18 mouse cellular contexts compared by ENCODE assay signal in the genomic region with DNA sequence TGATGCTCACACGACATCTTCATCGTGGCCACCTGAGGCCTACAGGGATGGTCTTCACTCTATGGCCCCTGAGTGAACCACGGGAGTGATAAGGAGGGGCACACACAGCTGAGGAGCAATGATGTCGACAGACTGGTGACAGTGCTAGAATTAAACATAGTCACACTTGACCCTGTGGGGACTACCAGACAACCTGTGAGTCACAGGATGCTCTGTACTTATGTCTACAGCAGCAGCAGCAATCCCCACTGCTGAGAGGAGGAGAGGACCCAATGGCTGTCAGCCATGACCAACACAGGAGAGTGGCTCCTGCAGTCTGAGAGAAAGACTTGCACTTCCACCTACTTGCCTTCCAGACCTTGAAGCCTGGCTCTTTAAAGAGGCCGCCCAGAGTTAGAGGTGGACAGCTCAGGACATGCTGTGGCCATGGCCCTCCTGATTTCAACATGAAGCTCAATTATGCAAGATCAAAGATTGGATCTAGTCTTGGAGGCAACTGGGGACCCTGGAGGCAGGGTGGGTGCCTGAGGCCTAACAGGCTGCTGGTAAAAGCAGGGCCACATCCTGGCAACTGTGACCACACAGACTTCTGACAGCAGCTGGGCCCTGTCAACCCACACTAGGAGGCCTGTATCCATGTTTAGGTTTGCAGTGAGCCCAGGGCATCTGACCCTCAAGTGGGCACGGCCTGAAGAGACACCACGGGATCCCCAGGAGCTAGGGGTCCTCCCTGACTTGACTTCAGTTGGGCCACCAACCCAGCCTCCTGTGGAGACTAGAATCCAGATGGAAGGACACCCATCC. TPM values are rescaled to one million over a fixed set of nuclear protein-coding genes. Genes with fewer than 3 reads are reported as not detected.
A peak's percentile ranks its signal among the peaks of the same experiment; 100 is the strongest.
DNase-seq lines count a peak whose midpoint lies in the region; ATAC-seq and TF ChIP-seq lines count a peak whose summit lies in the region.
"Had no signal": no experiment of that assay in that cellular context is flagged by ENCODE, and none has a peak within 500 bp of the region (broad histone marks: within the 10 kb centered on the region; RNA-seq: fewer than 3 reads in every experiment).

No protein-coding gene starts in this region.

- H3K4me3 ChIP-seq in heart, embryonic 10.5 days: no peak overlapping the region
- no peak overlapping the region for H3K4me3 ChIP-seq in heart, adult 2 months
- no peak overlapping the region for H3K4me3 ChIP-seq in kidney, postnatal 0 days (replicated peaks; ENCODE audit: low read depth, low read length)
- H3K4me3 ChIP-seq: forebrain, embryonic 15.5 days; hindbrain, embryonic 12.5 days; limb, embryonic 13.5 days; liver, embryonic 15.5 days; midbrain, embryonic 12.5 days had no signal

- 67% methylated on average over 7 of the region's 7 CpGs for WGBS in heart, embryonic 10.5 days
- WGBS in heart, adult 2 months: 84% methylated on average over 7 of the region's 7 CpGs
- 79% methylated on average over 7 of the region's 7 CpGs for WGBS in kidney, postnatal 0 days

- no peaks in the 10 kb centered on the region for H3K27me3 ChIP-seq in heart, embryonic 10.5 days (ENCODE audit: insufficient read depth, poor library complexity, severe bottlenecking)
- no peaks in the 10 kb centered on the region for H3K27me3 ChIP-seq in heart, adult 2 months (ENCODE audit: control insufficient read depth, insufficient read depth, low read length)
- no peaks in the 10 kb centered on the region for H3K27me3 ChIP-seq in kidney, postnatal 0 days (ENCODE audit: insufficient read depth, low read length)
- H3K27me3 ChIP-seq: forebrain, embryonic 15.5 days had no signal

- no peak for ATAC-seq in kidney, postnatal 0 days (replicated peaks; ENCODE audit: low FRiP score, low read depth)
- peak; percentile 54 for ATAC-seq in megakaryocyte, adult 5-6 weeks (ENCODE audit: poor library complexity, severe bottlenecking)
- ATAC-seq: forebrain, embryonic 15.5 days had no signal

- H3K36me3 ChIP-seq in heart, embryonic 10.5 days: no peaks in the 10 kb centered on the region
- no peaks in the 10 kb centered on the region for H3K36me3 ChIP-seq in heart, adult 2 months (ENCODE audit: control insufficient read depth, insufficient read depth, low read length)
- no peaks in the 10 kb centered on the region for H3K36me3 ChIP-seq in kidney, postnatal 0 days (ENCODE audit: insufficient read depth, low read length)
- H3K36me3 ChIP-seq: forebrain, embryonic 15.5 days; hindbrain, embryonic 12.5 days; limb, embryonic 13.5 days; liver, embryonic 15.5 days; midbrain, embryonic 12.5 days had no signal

- H3K27ac ChIP-seq in heart, embryonic 10.5 days: peak overlapping the region; percentile 80
- H3K27ac ChIP-seq in heart, adult 2 months: no peak overlapping the region
- 0 out of 2 replicates have a peak overlapping the region, but pooled peaks have one; percentile 3 for H3K27ac ChIP-seq in kidney, postnatal 0 days
- H3K27ac ChIP-seq: forebrain, embryonic 15.5 days; hindbrain, embryonic 12.5 days; liver, embryonic 15.5 days; midbrain, embryonic 12.5 days had no signal

- no peak overlapping the region for H3K9ac ChIP-seq in heart, adult 2 months (ENCODE audit: low read depth, low read length)
- H3K9ac ChIP-seq in kidney, postnatal 0 days (ENCODE audit: low read depth, low read length): no peak overlapping the region
- H3K9ac ChIP-seq: forebrain, embryonic 15.5 days; hindbrain, embryonic 12.5 days; limb, embryonic 13.5 days; liver, embryonic 15.5 days; midbrain, embryonic 12.5 days had no signal

- TF ChIP-seq CTCF in heart, adult 2 months (IDR thresholded peaks at IDR 0.05): no peak
- no peak for TF ChIP-seq CTCF in kidney, postnatal 0 days (IDR thresholded peaks at IDR 0.05; ENCODE audit: low read depth)

- no peak for DNase-seq in heart, embryonic 10.5 days (ENCODE audit: low spot score)
- no peak for DNase-seq in heart, adult 2 months
- no peak for DNase-seq in kidney, postnatal 0 days (ENCODE audit: low spot score)
- no peak for DNase-seq in kidney, adult 11 months
- DNase-seq in 416B (ENCODE audit: low read depth): peak; percentile 86
- no peak for DNase-seq in thymus, postnatal 25 days
- DNase-seq: adrenal gland, postnatal 10 days; cerebellum, adult 9-11 months; thymus, postnatal 36 days had no signal

- H3K4me1 ChIP-seq in heart, embryonic 10.5 days: peaks cover 74% of the 10 kb centered on the region
- H3K4me1 ChIP-seq in heart, adult 2 months (ENCODE audit: control insufficient read depth, insufficient read depth, low read length): peaks cover 3% of the 10 kb centered on the region
- peaks cover 16% of the 10 kb centered on the region for H3K4me1 ChIP-seq in kidney, postnatal 0 days (replicated peaks; ENCODE audit: insufficient read depth, low read length)

- no peak for TF ChIP-seq POLR2A in heart, adult 2 months (IDR thresholded peaks at IDR 0.05; ENCODE audit: insufficient read depth, low read depth, low read length)

- intact Hi-C loops in heart, adult 2 months (cut with DNase I): no loop called here

- H3K4me2 ChIP-seq in kidney, postnatal 0 days (ENCODE audit: low read length): no peak overlapping the region
- H3K4me2 ChIP-seq: forebrain, embryonic 15.5 days; hindbrain, embryonic 12.5 days; limb, embryonic 13.5 days; liver, embryonic 15.5 days; midbrain, embryonic 12.5 days had no signal

- H3K79me2 ChIP-seq in heart, adult 2 months (replicated peaks; ENCODE audit: control insufficient read depth, insufficient read depth, low read length): no peaks in the 10 kb centered on the region

- H3K9me3 ChIP-seq in heart, embryonic 10.5 days: no peaks in the 10 kb centered on the region
- H3K9me3 ChIP-seq in kidney, postnatal 0 days (replicated peaks; ENCODE audit: low read length): no peaks in the 10 kb centered on the region
- H3K9me3 ChIP-seq: forebrain, embryonic 15.5 days; hindbrain, embryonic 12.5 days; limb, embryonic 13.5 days; liver, embryonic 15.5 days; midbrain, embryonic 12.5 days had no signal

- no peak for TF ChIP-seq EP300 in heart, adult 2 months (IDR thresholded peaks at IDR 0.05; ENCODE audit: insufficient read depth, low read depth, low read length)

RNA-seq across cellular contexts. Expression of a gene that starts 7.6 kb away (rescaled TPM):
- polyA plus RNA-seq in heart, embryonic 10.5 days (2016; fragmentation: Nextera tagmentation; extraction: Ambion mirVana): 23.6 and 30.8 TPM in 2 replicates
- total RNA-seq in heart, adult 2 months (2021): 100 to 1,000 TPM in 1 of 2 experiments, 10 to 100 TPM in 1; 66.3 to 104 TPM
- 83.6 and 109 TPM in 2 replicates for polyA plus RNA-seq in heart, adult 2 months (2012; rRNA removed)
- polyA plus RNA-seq in kidney, postnatal 0 days (2015; fragmentation: Nextera tagmentation; extraction: Ambion mirVana): 48.6 and 62.4 TPM in 2 replicates
- 0.48 and 0.83 TPM in 2 replicates for total RNA-seq in megakaryocyte, adult 5-6 weeks (2015)
- 0.18 and 4.0 TPM in 2 replicates for total RNA-seq in megakaryocyte, adult 5-6 weeks (2017)

RNA-seq across cellular contexts. Expression of a gene that starts 23.9 kb away (rescaled TPM):
- 332 and 360 TPM in 2 replicates for polyA plus RNA-seq in heart, embryonic 10.5 days (2016; fragmentation: Nextera tagmentation; extraction: Ambion mirVana)
- 100 to 1,000 TPM; 506 to 570 TPM for total RNA-seq in heart, adult 2 months (2021)
- polyA plus RNA-seq in heart, adult 2 months (2012; rRNA removed): 991 and 1,183 TPM in 2 replicates
- 737 and 848 TPM in 2 replicates for polyA plus RNA-seq in kidney, postnatal 0 days (2015; fragmentation: Nextera tagmentation; extraction: Ambion mirVana)
- 1,036 and 1,070 TPM in 2 replicates for total RNA-seq in megakaryocyte, adult 5-6 weeks (2015)
- 1,935 and 2,289 TPM in 2 replicates for total RNA-seq in megakaryocyte, adult 5-6 weeks (2017)

RNA-seq across cellular contexts. Expression of a gene that starts 40.0 kb away (rescaled TPM):
- polyA plus RNA-seq in heart, embryonic 10.5 days (2016; fragmentation: Nextera tagmentation; extraction: Ambion mirVana): 12.4 and 13.1 TPM in 2 replicates
- 10 to 100 TPM; 11.2 to 14.3 TPM for total RNA-seq in heart, adult 2 months (2021)
- polyA plus RNA-seq in heart, adult 2 months (2012; rRNA removed): 17.6 and 26.7 TPM in 2 replicates
- 12.0 and 13.1 TPM in 2 replicates for polyA plus RNA-seq in kidney, postnatal 0 days (2015; fragmentation: Nextera tagmentation; extraction: Ambion mirVana)
- 16.0 and 16.4 TPM in 2 replicates for total RNA-seq in megakaryocyte, adult 5-6 weeks (2015)
- total RNA-seq in megakaryocyte, adult 5-6 weeks (2017): 12.1 and 12.8 TPM in 2 replicates

RNA-seq across cellular contexts. Expression of a gene that starts 56.4 kb away (rescaled TPM):
- polyA plus RNA-seq in heart, embryonic 10.5 days (2016; fragmentation: Nextera tagmentation; extraction: Ambion mirVana): 0.16 and 0.68 TPM in 2 replicates
- not detected for total RNA-seq in heart, adult 2 months (2021)
- not detected in 2 replicates for polyA plus RNA-seq in heart, adult 2 months (2012; rRNA removed)
- 0.29 and 0.33 TPM in 2 replicates for polyA plus RNA-seq in kidney, postnatal 0 days (2015; fragmentation: Nextera tagmentation; extraction: Ambion mirVana)
- not detected in 2 replicates for total RNA-seq in megakaryocyte, adult 5-6 weeks (2015)
- total RNA-seq in megakaryocyte, adult 5-6 weeks (2017): not detected in 2 replicates
- total RNA-seq: adrenal gland, postnatal 10 days; gastrocnemius, adult 18-20 months; heart, adult 8-10 months had no signal
- polyA plus RNA-seq: forebrain, embryonic 15.5 days; liver, embryonic 15.5 days; spleen, adult 2 months had no signal
